Comparison of ENCODE assay signal across 20 mouse cellular contexts in the genomic region with DNA sequence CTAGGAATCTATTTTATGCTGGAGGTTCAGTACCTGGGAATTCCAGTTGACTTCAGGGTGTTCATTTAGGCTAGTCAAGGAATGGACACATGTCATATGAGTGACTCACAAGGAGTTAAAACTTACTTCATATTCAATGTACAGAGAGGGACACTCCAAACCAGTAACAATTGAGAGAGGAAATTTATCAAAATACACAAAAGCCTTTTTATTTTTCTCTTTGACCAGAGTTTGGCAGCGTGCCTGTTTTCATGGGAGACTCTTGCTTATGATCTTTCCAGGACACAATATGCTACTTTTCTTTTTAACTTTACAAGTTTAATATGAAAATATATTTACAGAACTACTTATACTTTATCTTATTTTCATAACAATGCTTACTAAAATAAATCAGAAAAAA.
DNase-seq lines count a peak whose midpoint lies in the region; ATAC-seq and TF ChIP-seq lines count a peak whose summit lies in the region.
"Had no signal": no experiment of that assay in that cellular context is flagged by ENCODE, and none has a peak within 500 bp of the region (broad histone marks: within the 10 kb centered on the region; RNA-seq: fewer than 3 reads in every experiment).

No protein-coding gene starts in this region.

- intact Hi-C loops in left cerebral cortex, postnatal 4 days (cut with DNase I) = no loop called here
- intact Hi-C loops in left cerebral cortex, postnatal 36 days (cut with DNase I) = no loop called here

- H3K4me3 ChIP-seq in MEL (ENCODE audit: control insufficient read depth in 1 of 2, insufficient read depth in 1 of 2, low read depth in 2 of 2, low read length in 2 of 2) = no peak overlapping the region
- no peak overlapping the region for H3K4me3 ChIP-seq in forebrain, embryonic 14.5 days (ENCODE audit: low read depth, low read length)
- H3K4me3 ChIP-seq: gastrocnemius, adult 2 months; left cerebral cortex, adult 2 months; liver, embryonic 15.5 days; myocyte had no signal

- no peaks in the 10 kb centered on the region for H3K79me2 ChIP-seq in MEL (ENCODE audit: control insufficient read depth, insufficient read depth, low read length, poor library complexity)

- H3K9ac ChIP-seq in MEL (ENCODE audit: control insufficient read depth, low read depth, low read length, poor library complexity, severe bottlenecking) = no peak overlapping the region
- no peak overlapping the region for H3K9ac ChIP-seq in forebrain, embryonic 14.5 days (ENCODE audit: low read length)
- H3K9ac ChIP-seq: liver, embryonic 15.5 days had no signal

- no peaks in the 10 kb centered on the region for H3K36me3 ChIP-seq in MEL (ENCODE audit: control insufficient read depth in 1 of 2, insufficient read depth in 2 of 2, low read length in 2 of 2)
- H3K36me3 ChIP-seq in forebrain, embryonic 14.5 days (ENCODE audit: control insufficient read depth, insufficient read depth, low read length) = no peaks in the 10 kb centered on the region
- H3K36me3 ChIP-seq: liver, embryonic 15.5 days had no signal

- no peak for TF ChIP-seq RAD21 in MEL (IDR thresholded peaks at IDR 0.05; ENCODE audit: low read depth, low read length)

- DNase-seq in adrenal gland, postnatal 10 days = peak; percentile 7
- no peak for DNase-seq in adrenal gland, adult 18-20 months (ENCODE audit: low spot score in 2 of 2)
- peak; percentile 7 for DNase-seq in left cerebral cortex, postnatal 4 days
- DNase-seq in left cerebral cortex, adult 11 months (ENCODE audit: low spot score) = no peak
- DNase-seq in MEL (ENCODE audit: low read depth, low spot score) = peak; percentile 10
- DNase-seq in forebrain, embryonic 14.5 days (ENCODE audit: low spot score) = peak; percentile 56
- DNase-seq in left cerebral cortex, postnatal 36 days (ENCODE audit: low spot score in 2 of 2) = no peak
- no peak for DNase-seq in kidney, postnatal 25 days
- DNase-seq: adrenal gland, adult 8-10 months; cerebellum, adult 9-11 months; gastrocnemius, adult 2 months; heart, adult 18-20 months; kidney, adult 9 months; midbrain, embryonic 14.5 days; thymus, postnatal 36 days had no signal

- H3K4me2 ChIP-seq in forebrain, embryonic 14.5 days (ENCODE audit: low read length) = no peak overlapping the region
- H3K4me2 ChIP-seq: liver, embryonic 15.5 days had no signal

- no peaks in the 10 kb centered on the region for H3K27me3 ChIP-seq in MEL (ENCODE audit: control insufficient read depth in 1 of 2, insufficient read depth in 2 of 2, low read length in 2 of 2)
- H3K27me3 ChIP-seq in forebrain, embryonic 14.5 days (replicated peaks; ENCODE audit: control insufficient read depth, insufficient read depth, low read length) = no peaks in the 10 kb centered on the region
- H3K27me3 ChIP-seq: liver, embryonic 15.5 days had no signal

- TF ChIP-seq POLR2A in MEL (IDR thresholded peaks at IDR 0.05; ENCODE audit: control insufficient read depth in 1 of 2, insufficient read depth in 1 of 2, low read depth in 1 of 2, low read length in 2 of 2, poor library complexity in 1 of 2) = no peak

- H3K4me1 ChIP-seq in MEL (ENCODE audit: control insufficient read depth in 1 of 2, insufficient read depth in 2 of 2, low read length in 2 of 2) = no peaks in the 10 kb centered on the region
- peaks cover 10% of the 10 kb centered on the region; the same call in 1 of the 2 replicates for H3K4me1 ChIP-seq in forebrain, embryonic 14.5 days (ENCODE audit: control insufficient read depth, insufficient read depth, low read length)
- H3K4me1 ChIP-seq: liver, embryonic 15.5 days had no signal

- no peak for TF ChIP-seq CTCF in MEL (IDR thresholded peaks at IDR 0.05 in 2 of 3, conservative IDR thresholded peaks at IDR 0.05 in 1 of 3; ENCODE audit: control insufficient read depth in 1 of 3, insufficient read depth in 1 of 3, low read depth in 2 of 3, low read length in 3 of 3, poor library complexity in 1 of 3, severe bottlenecking in 1 of 3)

- 28% methylated on average over 1 of the region's 1 CpGs for WGBS in forebrain, embryonic 14.5 days

- TF ChIP-seq EP300 in MEL (IDR thresholded peaks at IDR 0.05; ENCODE audit: low read depth in 1 of 2, low read length in 2 of 2) = no peak

- H3K27ac ChIP-seq in MEL (ENCODE audit: control insufficient read depth, low read depth, low read length) = no peak overlapping the region
- H3K27ac ChIP-seq in forebrain, embryonic 14.5 days (ENCODE audit: low read depth, low read length) = peak overlapping the region; percentile 28; the same call in 1 of the 2 replicates
- H3K27ac ChIP-seq: gastrocnemius, adult 2 months; left cerebral cortex, adult 2 months; liver, embryonic 15.5 days; macrophage; stomach, postnatal 0 days had no signal

- no peaks in the 10 kb centered on the region for H3K9me3 ChIP-seq in MEL (replicated peaks; ENCODE audit: insufficient read depth, low read length)
- H3K9me3 ChIP-seq in forebrain, embryonic 14.5 days (replicated peaks; ENCODE audit: control insufficient read depth, low read length) = 0 out of 2 replicates have a peak, but pooled peaks cover 2% of the 10 kb centered on the region
- H3K9me3 ChIP-seq: liver, embryonic 15.5 days had no signal

- ATAC-seq in forebrain, embryonic 14.5 days = no peak

TF ChIP-seq in MEL, 35 proteins besides CTCF, POLR2A, EP300 and RAD21:
- TF ChIP-seq MYB (IDR thresholded peaks at IDR 0.05; ENCODE audit: low read depth, low read length) (no peak), GABPA (IDR thresholded peaks at IDR 0.05; ENCODE audit: low read depth, low read length) (no peak), RCOR1 (IDR thresholded peaks at IDR 0.05; ENCODE audit: low read depth, low read length) (no peak), ZNF384 (IDR thresholded peaks at IDR 0.05; ENCODE audit: low read depth, low read length) (no peak), USF1 (IDR thresholded peaks at IDR 0.05; ENCODE audit: low read depth, low read length) (no peak), MEF2A (IDR thresholded peaks at IDR 0.05; ENCODE audit: extremely low read depth, insufficient replicate concordance, low read depth, low read length, poor library complexity, severe bottlenecking) (no peak), ELF1 (IDR thresholded peaks at IDR 0.05; ENCODE audit: low read depth, low read length) (no peak), ZC3H11A (IDR thresholded peaks at IDR 0.05; ENCODE audit: low read depth, low read length) (no peak), KAT2A (conservative IDR thresholded peaks at IDR 0.05; ENCODE audit: low read depth, low read length) (no peak)

Comparison
In these comparisons a context has a peak if more than half of its experiments do, and no peak if none do; other contexts are left out.
1. DNase-seq: peak in adrenal gland, postnatal 10 days (single experiment), left cerebral cortex, postnatal 4 days (single experiment), MEL (single experiment) and forebrain, embryonic 14.5 days (single experiment); none in adrenal gland, adult 18-20 months (0 of 2), left cerebral cortex, adult 11 months (single experiment), left cerebral cortex, postnatal 36 days (0 of 2) and kidney, postnatal 25 days (0 of 2).